Mouse (Mus musculus): ENCODE data around the gene Spink8. TPM values are rescaled to one million over a fixed set of nuclear protein-coding genes. Genes with fewer than 3 reads are reported as not detected.

Spink8 gene
- total and polyA plus RNA-seq, 3 experiments, result not detected

DNA sequence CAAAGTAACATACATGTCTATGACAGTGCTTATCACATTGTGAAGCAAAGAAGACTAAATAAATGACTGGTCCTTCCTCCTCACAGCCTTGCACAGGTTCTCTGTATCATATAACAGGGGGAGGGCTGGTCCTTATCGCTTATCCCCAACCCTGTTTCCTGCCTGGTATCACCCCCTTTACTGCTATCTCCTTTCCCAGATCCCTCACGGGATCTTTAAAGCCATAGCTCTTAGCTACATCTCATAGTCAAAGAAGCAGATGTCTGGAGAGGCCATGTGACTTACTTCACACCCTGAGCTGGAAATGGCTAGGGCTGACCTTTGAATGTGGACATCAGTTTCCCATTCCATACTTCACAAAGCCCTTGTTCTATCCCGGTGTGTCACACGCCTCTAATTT lies 13.7 kb downstream of the Spink8 start (continued):
- TF ChIP-seq ELF1 (IDR thresholded peaks at IDR 0.05; ENCODE audit: low read depth, low read length), result peak; percentile 9; the same call in 1 of the 2 replicates
- no peak for TF ChIP-seq SMC3 (IDR thresholded peaks at IDR 0.05; ENCODE audit: low read depth, low read length)
- TF ChIP-seq CHD2 (IDR thresholded peaks at IDR 0.05; ENCODE audit: low read length), result no peak
- TF ChIP-seq MAFK (IDR thresholded peaks at IDR 0.05; ENCODE audit: borderline replicate concordance, low read depth, low read length), result 0 out of 2 replicates have a peak, but pooled peaks have one; percentile 36
- no peak for TF ChIP-seq UBTF (IDR thresholded peaks at IDR 0.05; ENCODE audit: borderline replicate concordance, insufficient read depth, low read depth, low read length)
- TF ChIP-seq POLR2AphosphoS2 (IDR thresholded peaks at IDR 0.05; ENCODE audit: low read length), result no peak
- no peak for TF ChIP-seq NELFE (IDR thresholded peaks at IDR 0.05; ENCODE audit: low read depth, low read length)
- peak in 1 of 2 experiments; percentile 45; a peak in 1 of 4 replicates for TF ChIP-seq USF2 (IDR thresholded peaks at IDR 0.05; ENCODE audit: borderline replicate concordance in 1 of 2, insufficient read depth in 1 of 2, low read depth in 1 of 2, low read length in 2 of 2)
- TF ChIP-seq MYB (IDR thresholded peaks at IDR 0.05; ENCODE audit: low read depth, low read length), result no peak
- no peak; the same call in 1 of the 2 replicates for TF ChIP-seq ZC3H11A (IDR thresholded peaks at IDR 0.05; ENCODE audit: low read depth, low read length)
- TF ChIP-seq ZNF384 (IDR thresholded peaks at IDR 0.05; ENCODE audit: low read depth, low read length), result no peak
- TF ChIP-seq HCFC1 (IDR thresholded peaks at IDR 0.05; ENCODE audit: low read depth, low read length), result peak; percentile 26; the same call in 1 of the 2 replicates
- peak; percentile 72 for TF ChIP-seq TAL1 (IDR thresholded peaks at IDR 0.05; ENCODE audit: low read length)
- TF ChIP-seq USF1 (IDR thresholded peaks at IDR 0.05; ENCODE audit: low read depth, low read length), result peak; percentile 87
- peak; percentile 68 for TF ChIP-seq MAX (IDR thresholded peaks at IDR 0.05; ENCODE audit: low read length)
- no peak for TF ChIP-seq E2F4 (IDR thresholded peaks at IDR 0.05; ENCODE audit: borderline replicate concordance, low read depth, low read length)
- TF ChIP-seq SIN3A (IDR thresholded peaks at IDR 0.05; ENCODE audit: low read length), result peak; percentile 49
- TF ChIP-seq JUND (IDR thresholded peaks at IDR 0.05; ENCODE audit: low read depth, low read length), result no peak
- TF ChIP-seq TBP (IDR thresholded peaks at IDR 0.05; ENCODE audit: low read depth, low read length), result no peak

DNA sequence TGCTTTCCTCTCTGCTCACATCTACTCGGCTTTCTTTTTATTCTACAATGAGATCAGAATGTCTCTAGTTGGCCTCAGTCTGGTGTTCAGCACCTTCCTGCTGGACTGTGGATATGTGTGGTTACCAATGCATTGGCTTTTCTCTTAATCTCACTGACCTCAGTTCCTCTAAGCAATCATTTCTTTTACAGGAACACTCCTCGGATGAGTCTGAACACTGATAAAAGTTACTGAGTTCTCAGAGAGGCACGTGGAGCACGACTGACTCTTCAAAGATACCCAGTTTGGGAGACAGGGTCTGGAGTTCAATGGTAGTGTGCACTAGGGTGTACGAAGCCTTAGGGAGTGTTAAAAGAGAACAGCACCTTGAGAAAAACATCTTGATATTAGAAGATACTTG lies 14.1 kb downstream of the Spink8 start:
- Histone ChIP-seq H3K79me2 (ENCODE audit: control insufficient read depth, insufficient read depth, low read length, poor library complexity) (no peaks in the 10 kb centered on the region), H3K27ac (ENCODE audit: control insufficient read depth, low read depth, low read length) (peak overlapping the region; percentile 53), H3K36me3 (ENCODE audit: control insufficient read depth in 1 of 2, insufficient read depth in 2 of 2, low read length in 2 of 2) (peaks cover 0 to 20% of the 10 kb centered on the region in 2 experiments; a peak in 2 of 4 replicates), H3K4me1 (ENCODE audit: control insufficient read depth in 1 of 2, insufficient read depth in 2 of 2, low read length in 2 of 2) (peaks cover 12 to 16% of the 10 kb centered on the region in 2 experiments), H3K9me3 (replicated peaks; ENCODE audit: insufficient read depth, low read length) (no peaks in the 10 kb centered on the region), H3K9ac (ENCODE audit: control insufficient read depth, low read depth, low read length, poor library complexity, severe bottlenecking) (no peak overlapping the region), H3K27me3 (ENCODE audit: control insufficient read depth in 1 of 2, insufficient read depth in 2 of 2, low read length in 2 of 2) (no peaks in the 10 kb centered on the region), H3K4me3 (ENCODE audit: control insufficient read depth in 1 of 2, insufficient read depth in 1 of 2, low read depth in 2 of 2, low read length in 2 of 2) (no peak overlapping the region)
- TF ChIP-seq MYB (IDR thresholded peaks at IDR 0.05; ENCODE audit: low read depth, low read length) (no peak), HCFC1 (IDR thresholded peaks at IDR 0.05; ENCODE audit: low read depth, low read length) (peak; percentile 10; the same call in 1 of the 2 replicates), BHLHE40 (IDR thresholded peaks at IDR 0.05; ENCODE audit: borderline replicate concordance, low read depth, low read length) (peak; percentile 78; the same call in 1 of the 2 replicates), TAL1 (IDR thresholded peaks at IDR 0.05; ENCODE audit: low read length) (no peak), USF1 (IDR thresholded peaks at IDR 0.05; ENCODE audit: low read depth, low read length) (peak; percentile 13; the same call in 1 of the 2 replicates), RCOR1 (IDR thresholded peaks at IDR 0.05; ENCODE audit: low read depth, low read length) (no peak), EP300 (IDR thresholded peaks at IDR 0.05; ENCODE audit: low read depth in 1 of 2, low read length in 2 of 2) (peak in 1 of 2 experiments; percentile 31; a peak in 2 of 4 replicates), POLR2AphosphoS2 (IDR thresholded peaks at IDR 0.05; ENCODE audit: low read length) (no peak), MAFK (IDR thresholded peaks at IDR 0.05; ENCODE audit: borderline replicate concordance, low read depth, low read length) (no peak), MYC (IDR thresholded peaks at IDR 0.05; ENCODE audit: low read depth, low read length) (peak; percentile 76; the same call in 1 of the 2 replicates), TBP (IDR thresholded peaks at IDR 0.05; ENCODE audit: low read depth, low read length) (no peak), MAX (IDR thresholded peaks at IDR 0.05; ENCODE audit: low read length) (peak; percentile 58; the same call in 1 of the 2 replicates), RAD21 (IDR thresholded peaks at IDR 0.05; ENCODE audit: low read depth, low read length) (no peak), GATA1 (IDR thresholded peaks at IDR 0.05; ENCODE audit: low read depth, low read length) (0 out of 2 replicates have a peak, but pooled peaks have one; percentile 22), MXI1 (IDR thresholded peaks at IDR 0.05; ENCODE audit: low read depth, low read length) (peak; percentile 57), TCF12 (IDR thresholded peaks at IDR 0.05; ENCODE audit: low read depth, low read length) (peak; percentile 64; the same call in 1 of the 2 replicates), CHD2 (IDR thresholded peaks at IDR 0.05; ENCODE audit: low read length) (no peak)
- peak; percentile 60 for DNase-seq (ENCODE audit: low read depth, low spot score)

All from MEL (cell line).